Mouse (Mus musculus): Measurements from ENCODE around the gene Grik3.

DNA sequence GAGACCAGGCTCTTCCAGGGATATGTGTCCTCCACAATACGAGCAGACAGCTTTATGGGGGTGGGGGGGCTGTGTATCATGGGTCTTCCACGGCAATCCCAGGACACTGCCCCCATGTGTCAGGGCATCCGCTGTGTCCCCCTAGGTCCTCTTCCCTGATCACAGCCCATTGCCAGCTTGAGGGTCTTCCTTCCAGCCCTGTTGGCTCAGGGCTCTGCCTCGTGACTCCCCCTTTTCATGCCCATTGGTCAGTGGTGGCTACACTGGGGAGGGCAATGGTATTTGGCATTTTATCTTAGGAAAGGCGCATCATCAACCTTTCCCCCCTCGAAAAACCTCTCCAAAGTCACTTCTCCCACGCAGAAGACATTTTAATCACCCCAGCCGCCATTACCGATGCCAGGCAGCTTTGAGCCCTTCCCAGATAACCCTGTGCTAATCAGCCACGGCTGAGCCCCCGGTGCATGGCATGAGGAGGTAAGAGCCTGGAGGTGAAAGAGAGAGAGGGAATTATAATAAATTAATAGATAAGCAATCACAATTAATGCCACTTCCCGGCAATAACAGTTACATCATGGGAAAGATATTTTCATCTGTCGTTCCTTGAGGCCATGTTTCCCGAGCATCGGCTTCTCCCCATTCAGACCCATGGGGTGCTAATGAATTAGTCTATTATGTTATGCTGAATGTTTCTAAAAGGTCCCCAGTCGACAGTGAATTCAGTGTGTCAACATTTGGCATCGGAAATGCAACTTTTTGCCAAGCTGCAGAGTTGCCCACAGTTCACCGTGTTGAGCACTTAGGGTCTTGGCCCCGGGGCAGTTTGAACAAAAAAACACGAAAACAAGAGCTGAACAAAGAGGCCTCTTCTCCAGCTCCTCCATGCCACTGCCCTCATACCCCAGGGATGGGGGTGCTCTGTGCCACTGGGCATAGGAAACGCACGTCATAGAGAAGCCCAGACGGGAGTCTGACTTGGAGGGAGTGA is 154.4 kb downstream of the Grik3 start:
- TF ChIP-seq CTCF (IDR thresholded peaks at IDR 0.05; ENCODE audit: low read depth) (no peak), EP300 (IDR thresholded peaks at IDR 0.05; ENCODE audit: low read depth) (no peak)
